ENCODE assay signal across 30 mouse cellular contexts in the genomic region with DNA sequence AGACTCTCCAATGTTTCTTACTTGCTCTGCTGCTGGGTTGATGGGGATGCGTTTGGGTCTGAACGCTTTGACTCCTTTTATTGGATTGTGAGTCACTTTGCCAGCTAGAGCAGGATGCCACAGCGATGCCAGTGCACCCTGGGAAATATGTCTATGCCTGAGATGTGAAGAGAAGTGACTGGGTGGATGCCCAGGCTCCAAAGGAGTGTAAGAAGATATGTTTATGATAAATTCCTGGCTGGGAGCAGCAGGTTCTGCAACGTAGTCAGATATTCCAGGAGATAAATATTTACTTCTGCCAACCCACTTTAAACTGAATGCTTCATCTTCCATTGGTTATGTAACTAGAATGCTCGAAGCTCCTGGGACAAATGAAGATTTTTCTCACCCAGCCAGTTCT. TPM values are rescaled to one million over a fixed set of nuclear protein-coding genes. Genes with fewer than 3 reads are reported as not detected.
DNase-seq lines count a peak whose midpoint lies in the region; ATAC-seq and TF ChIP-seq lines count a peak whose summit lies in the region.
"Had no signal": no experiment of that assay in that cellular context is flagged by ENCODE, and none has a peak within 500 bp of the region (broad histone marks: within the 10 kb centered on the region; RNA-seq: fewer than 3 reads in every experiment).

No protein-coding gene starts in this region.

- H3K27ac ChIP-seq in heart, adult 2 months = no peak overlapping the region
- H3K27ac ChIP-seq: forebrain, embryonic 10.5 days; gastrocnemius, adult 2 months; heart, embryonic 15.5 days; hindbrain, embryonic 15.5 days; liver, embryonic 13.5 days; neural tube, embryonic 15.5 days had no signal

- ATAC-seq in frontal cortex, adult (ENCODE audit: low TSS enrichment) = peak; percentile 78
- ATAC-seq in monocyte, adult 5-6 weeks (replicated peaks; ENCODE audit: insufficient number of reproducible peaks, low FRiP score, low TSS enrichment, poor library complexity, severe bottlenecking) = no peak
- ATAC-seq: midbrain, embryonic 16.5 days had no signal

- no peak for TF ChIP-seq EP300 in heart, adult 2 months (IDR thresholded peaks at IDR 0.05; ENCODE audit: insufficient read depth, low read depth, low read length)

- H3K79me2 ChIP-seq in heart, adult 2 months (replicated peaks; ENCODE audit: control insufficient read depth, insufficient read depth, low read length) = no peaks in the 10 kb centered on the region

- H3K36me3 ChIP-seq in heart, adult 2 months (ENCODE audit: control insufficient read depth, insufficient read depth, low read length) = no peaks in the 10 kb centered on the region
- H3K36me3 ChIP-seq: forebrain, embryonic 10.5 days; heart, embryonic 15.5 days; hindbrain, embryonic 15.5 days; liver, embryonic 13.5 days; neural tube, embryonic 15.5 days had no signal

- no peak overlapping the region for H3K9ac ChIP-seq in heart, adult 2 months (ENCODE audit: low read depth, low read length)
- H3K9ac ChIP-seq: heart, embryonic 15.5 days; hindbrain, embryonic 15.5 days; liver, embryonic 13.5 days; lung, embryonic 14.5 days; neural tube, embryonic 15.5 days had no signal

- intact Hi-C loops in left cerebral cortex, postnatal 25 days (cut with DNase I) = no loop called here
- intact Hi-C loops in heart, adult 2 months (cut with DNase I) = loop anchor here (1.0 to 10.0 kb wide), 2 partner anchors 33 to 212 kb away; no protein-coding TSS in a partner anchor

- no peaks in the 10 kb centered on the region for H3K4me1 ChIP-seq in heart, adult 2 months (ENCODE audit: control insufficient read depth, insufficient read depth, low read length)
- H3K4me1 ChIP-seq: hindbrain, embryonic 15.5 days; neural tube, embryonic 15.5 days had no signal

- TF ChIP-seq POLR2A in heart, adult 2 months (IDR thresholded peaks at IDR 0.05; ENCODE audit: insufficient read depth, low read depth, low read length) = no peak

- no peaks in the 10 kb centered on the region for H3K27me3 ChIP-seq in heart, adult 2 months (ENCODE audit: control insufficient read depth, insufficient read depth, low read length)
- H3K27me3 ChIP-seq: heart, embryonic 15.5 days; hindbrain, embryonic 15.5 days; liver, embryonic 13.5 days; neural tube, embryonic 15.5 days had no signal

- WGBS in heart, adult 2 months = 73% methylated on average over 5 of the region's 5 CpGs

- DNase-seq in frontal cortex, postnatal 14 days (ENCODE audit: low spot score in 2 of 2) = no peak
- DNase-seq in left cerebral cortex, postnatal 25 days (ENCODE audit: low spot score in 2 of 2) = peak; percentile 39 to 55
- no peak for DNase-seq in left cerebral cortex, adult 11 months (ENCODE audit: low spot score)
- DNase-seq in 3T3-L1 (ENCODE audit: low read depth, low spot score) = peak; percentile 9
- DNase-seq in brain, adult 2 months (ENCODE audit: low read depth, low spot score) = peak; percentile 65
- no peak for DNase-seq in heart, adult 2 months
- DNase-seq: adrenal gland, postnatal 10 days; cerebellum, adult 8-10 months; cerebellum, postnatal 36 days; embryo, embryonic 11 days; gastrocnemius, adult 2 months; kidney, adult 8-10 months; kidney, postnatal 10 days; liver, embryonic 13.5 days; lung, embryonic 14.5 days; lung, postnatal 36 days; spleen, adult 18-20 months; thymus, postnatal 14 days had no signal

- H3K4me3 ChIP-seq in heart, adult 2 months = no peak overlapping the region
- H3K4me3 ChIP-seq: forebrain, embryonic 10.5 days; gastrocnemius, adult 2 months; heart, embryonic 15.5 days; hindbrain, embryonic 15.5 days; liver, embryonic 13.5 days; neural tube, embryonic 15.5 days had no signal

- no peak for TF ChIP-seq CTCF in heart, adult 2 months (IDR thresholded peaks at IDR 0.05)

RNA-seq across cellular contexts. Expression of a gene that starts 34.6 kb away (rescaled TPM):
- under 1 TPM; 0.14 to 0.21 TPM for total RNA-seq in left cerebral cortex, postnatal 25 days (2021)
- total RNA-seq in heart, adult 2 months (2021) = under 1 TPM; 0.14 to 0.26 TPM
- 0.25 and 0.41 TPM in 2 replicates for polyA plus RNA-seq in heart, adult 2 months (2012; rRNA removed)
- 0.68 to 1.9 TPM in 2 of 3 replicates, not detected in the other for total RNA-seq in monocyte, adult 5-6 weeks (2017)
- total RNA-seq: gastrocnemius, adult 2 months had no signal

RNA-seq across cellular contexts. Expression of a gene that starts 34.7 kb away (rescaled TPM):
- total RNA-seq in left cerebral cortex, postnatal 25 days (2021) = 1 to 10 TPM; 2.4 to 5.2 TPM
- 10 to 100 TPM; 25.0 to 30.6 TPM for total RNA-seq in heart, adult 2 months (2021)
- 51.8 and 62.3 TPM in 2 replicates for polyA plus RNA-seq in heart, adult 2 months (2012; rRNA removed)
- 0.29 TPM in 1 of 3 replicates, not detected in the others for total RNA-seq in monocyte, adult 5-6 weeks (2017)
- total RNA-seq: hematopoietic stem cell, adult 5-6 weeks; megakaryocyte-erythroid progenitor cell, adult 5-6 weeks had no signal

RNA-seq across cellular contexts. Expression of a gene that starts 34.9 kb away (rescaled TPM):
- under 1 TPM in 1 of 2 experiments, not detected in 1; 0.55 TPM for total RNA-seq in left cerebral cortex, postnatal 25 days (2021)
- total RNA-seq in heart, adult 2 months (2021) = not detected
- 0.43 TPM in 1 of 2 replicates, not detected in the other for polyA plus RNA-seq in heart, adult 2 months (2012; rRNA removed)
- total RNA-seq in monocyte, adult 5-6 weeks (2017) = not detected in 3 replicates
- total RNA-seq: gastrocnemius, adult 2 months; gastrocnemius, postnatal 4 days; hematopoietic stem cell, adult 5-6 weeks; megakaryocyte-erythroid progenitor cell, adult 5-6 weeks; MEL had no signal
- polyA plus RNA-seq: C2C12; liver, embryonic 13.5 days had no signal

Comparison
In these comparisons a context has a peak if more than half of its experiments do, and no peak if none do; other contexts are left out.
1. DNase-seq: peak in left cerebral cortex, postnatal 25 days (2 of 2), 3T3-L1 (single experiment) and brain, adult 2 months (single experiment); none in frontal cortex, postnatal 14 days (0 of 2), left cerebral cortex, adult 11 months (single experiment) and heart, adult 2 months (0 of 2).
2. RNA of a gene that starts 34.7 kb away (total RNA-seq): 25.0 to 30.6 TPM in heart, adult 2 months; 2.4 to 5.2 TPM in left cerebral cortex, postnatal 25 days and 0.29 TPM in monocyte, adult 5-6 weeks; every median in the first group is over 4 times any median in the second.